Mouse (Mus musculus): ENCODE data around the gene Fgf18. TPM values are rescaled to one million over a fixed set of nuclear protein-coding genes. Genes with fewer than 3 reads are reported as not detected.

Fgf18 gene
- polyA plus RNA-seq, 1 experiment from 2014 or later = 20.6 TPM

GRCm38 (mm10) chr11:33127058-33127457 lies 20.1 kb downstream of the Fgf18 start:
- no peak overlapping the region for H3K4me3 ChIP-seq (ENCODE audit: low read depth, low read length)
- H3K36me3 ChIP-seq (ENCODE audit: insufficient read depth, low read length) = no peaks in the 10 kb centered on the region
- no peak overlapping the region for H3K4me2 ChIP-seq (replicated peaks; ENCODE audit: low read depth, low read length)
- TF ChIP-seq CTCF (IDR thresholded peaks at IDR 0.05) (no peak), EP300 (IDR thresholded peaks at IDR 0.05) (no peak)
- no peak overlapping the region for H3K27ac ChIP-seq (ENCODE audit: low read length)
- DNase-seq (ENCODE audit: low spot score) (no peak), ATAC-seq (no peak)
- no peaks in the 10 kb centered on the region for H3K9me3 ChIP-seq (ENCODE audit: low read length)
- no peak overlapping the region for H3K9ac ChIP-seq (replicated peaks; ENCODE audit: low read depth)
- H3K27me3 ChIP-seq (replicated peaks; ENCODE audit: insufficient read depth, low read length) = no peaks in the 10 kb centered on the region
- H3K4me1 ChIP-seq (ENCODE audit: insufficient read depth, low read depth, low read length) = no peaks in the 10 kb centered on the region

- WGBS = 2% methylated on average over 35 of the region's 37 CpGs
- peak; percentile 76 for ATAC-seq
- H3K4me1 ChIP-seq (ENCODE audit: insufficient read depth, low read depth, low read length) = no peaks in the 10 kb centered on the region
- H3K27me3 ChIP-seq (replicated peaks; ENCODE audit: insufficient read depth, low read length) = no peaks in the 10 kb centered on the region
- no peak overlapping the region for H3K9ac ChIP-seq (replicated peaks; ENCODE audit: low read depth)
- peak overlapping the region; percentile 26 for H3K4me3 ChIP-seq (ENCODE audit: low read depth, low read length)
- no peaks in the 10 kb centered on the region for H3K36me3 ChIP-seq (ENCODE audit: insufficient read depth, low read length)
- TF ChIP-seq CTCF (IDR thresholded peaks at IDR 0.05) = peak; percentile 40
- no peak for TF ChIP-seq EP300 (IDR thresholded peaks at IDR 0.05)
- no peak overlapping the region for H3K27ac ChIP-seq (ENCODE audit: low read length)
- peak overlapping the region; percentile 58 for H3K4me2 ChIP-seq (replicated peaks; ENCODE audit: low read depth, low read length)
- H3K9me3 ChIP-seq (ENCODE audit: low read length) = no peaks in the 10 kb centered on the region
- peak; percentile 63 for DNase-seq (ENCODE audit: low spot score)
These were observed 24.5 kb downstream of the Fgf18 start for GRCm38 (mm10) chr11:33122575-33123268.

GRCm38 (mm10) chr11:33119556-33119955 lies 27.6 kb downstream of the Fgf18 start:
- Histone ChIP-seq H3K9ac (replicated peaks; ENCODE audit: low read depth) (no peak overlapping the region), H3K27me3 (replicated peaks; ENCODE audit: insufficient read depth, low read length) (no peaks in the 10 kb centered on the region), H3K4me3 (ENCODE audit: low read depth, low read length) (no peak overlapping the region)

GRCm38 (mm10) chr11:33119116-33119515 lies 28.1 kb downstream of the Fgf18 start:
- TF ChIP-seq EP300 (IDR thresholded peaks at IDR 0.05) (no peak), CTCF (IDR thresholded peaks at IDR 0.05) (no peak)
- H3K9me3 ChIP-seq (ENCODE audit: low read length) = no peaks in the 10 kb centered on the region
- ATAC-seq (peak; percentile 2; the same call in 1 of the 2 replicates), DNase-seq (ENCODE audit: low spot score) (no peak)
- H3K9ac ChIP-seq (replicated peaks; ENCODE audit: low read depth) = no peak overlapping the region
- H3K4me1 ChIP-seq (ENCODE audit: insufficient read depth, low read depth, low read length) = no peaks in the 10 kb centered on the region
- no peak overlapping the region for H3K27ac ChIP-seq (ENCODE audit: low read length)
- no peaks in the 10 kb centered on the region for H3K27me3 ChIP-seq (replicated peaks; ENCODE audit: insufficient read depth, low read length)
- H3K4me2 ChIP-seq (replicated peaks; ENCODE audit: low read depth, low read length) = no peak overlapping the region
- WGBS = 67% methylated on average over 7 of the region's 7 CpGs
- no peak overlapping the region for H3K4me3 ChIP-seq (ENCODE audit: low read depth, low read length)
- no peaks in the 10 kb centered on the region for H3K36me3 ChIP-seq (ENCODE audit: insufficient read depth, low read length)

More at GRCm38 (mm10) chr11:33119556-33119955, 27.6 kb downstream of the Fgf18 start:
- no peaks in the 10 kb centered on the region for H3K9me3 ChIP-seq (ENCODE audit: low read length)
- WGBS = 66% methylated on average over 8 of the region's 8 CpGs
- no peaks in the 10 kb centered on the region for H3K36me3 ChIP-seq (ENCODE audit: insufficient read depth, low read length)
- no peak overlapping the region for H3K27ac ChIP-seq (ENCODE audit: low read length)
- ATAC-seq (no peak), DNase-seq (ENCODE audit: low spot score) (no peak)
- H3K4me2 ChIP-seq (replicated peaks; ENCODE audit: low read depth, low read length) = no peak overlapping the region
- TF ChIP-seq CTCF (IDR thresholded peaks at IDR 0.05) (no peak), EP300 (IDR thresholded peaks at IDR 0.05) (no peak)
- H3K4me1 ChIP-seq (ENCODE audit: insufficient read depth, low read depth, low read length) = no peaks in the 10 kb centered on the region

- H3K36me3 ChIP-seq (ENCODE audit: insufficient read depth, low read length) = no peaks in the 10 kb centered on the region
- WGBS = 62% methylated on average over 6 of the region's 6 CpGs
- no peak for TF ChIP-seq CTCF (IDR thresholded peaks at IDR 0.05)
- TF ChIP-seq EP300 (IDR thresholded peaks at IDR 0.05) = no peak
- H3K27me3 ChIP-seq (replicated peaks; ENCODE audit: insufficient read depth, low read length) = no peaks in the 10 kb centered on the region
- H3K4me3 ChIP-seq (ENCODE audit: low read depth, low read length) = no peak overlapping the region
- H3K9ac ChIP-seq (replicated peaks; ENCODE audit: low read depth) = no peak overlapping the region
- no peak overlapping the region for H3K4me2 ChIP-seq (replicated peaks; ENCODE audit: low read depth, low read length)
- H3K9me3 ChIP-seq (ENCODE audit: low read length) = no peaks in the 10 kb centered on the region
- ATAC-seq (no peak), DNase-seq (ENCODE audit: low spot score) (no peak)
- no peaks in the 10 kb centered on the region for H3K4me1 ChIP-seq (ENCODE audit: insufficient read depth, low read depth, low read length)
- no peak overlapping the region for H3K27ac ChIP-seq (ENCODE audit: low read length)
These were observed 28.7 kb downstream of the Fgf18 start for GRCm38 (mm10) chr11:33118480-33118879.

- H3K4me3 ChIP-seq (ENCODE audit: low read depth, low read length) = no peak overlapping the region
- WGBS = 80% methylated on average over 3 of the region's 3 CpGs
- no peaks in the 10 kb centered on the region for H3K4me1 ChIP-seq (ENCODE audit: insufficient read depth, low read depth, low read length)
- H3K27ac ChIP-seq (ENCODE audit: low read length) = no peak overlapping the region
- no peaks in the 10 kb centered on the region for H3K27me3 ChIP-seq (replicated peaks; ENCODE audit: insufficient read depth, low read length)
- TF ChIP-seq CTCF (IDR thresholded peaks at IDR 0.05) = no peak
- no peak for TF ChIP-seq EP300 (IDR thresholded peaks at IDR 0.05)
- DNase-seq (ENCODE audit: low spot score) (no peak), ATAC-seq (no peak)
- no peak overlapping the region for H3K4me2 ChIP-seq (replicated peaks; ENCODE audit: low read depth, low read length)
- H3K9ac ChIP-seq (replicated peaks; ENCODE audit: low read depth) = no peak overlapping the region
- H3K9me3 ChIP-seq (ENCODE audit: low read length) = no peaks in the 10 kb centered on the region
- no peaks in the 10 kb centered on the region for H3K36me3 ChIP-seq (ENCODE audit: insufficient read depth, low read length)
These were observed 31.4 kb downstream of the Fgf18 start for GRCm38 (mm10) chr11:33115796-33116195.
